Mouse (Mus musculus): ENCODE measurements around the gene Trrap.

- TF ChIP-seq CTCF (IDR thresholded peaks at IDR 0.05) (no peak), EP300 (IDR thresholded peaks at IDR 0.05) (no peak)
Measured at GRCm38 (mm10) chr5:144755191-144755590, 12.3 kb upstream of the Trrap start.
